Comparison of ENCODE assay signal across 8 mouse cellular contexts in genomic region chr1:92473165-92474041, GRCm38 (mm10). TPM values are rescaled to one million over a fixed set of nuclear protein-coding genes. Genes with fewer than 3 reads are reported as not detected.
A peak's percentile ranks its signal among the peaks of the same experiment; 100 is the strongest.
DNase-seq lines count a peak whose midpoint lies in the region; ATAC-seq lines count a peak whose summit lies in the region.

Gene Ndufa10, minus strand, starts transcription at chr1:92473860.

- peaks cover 12% of the 10 kb centered on the region for H3K4me1 ChIP-seq in intestine, embryonic 14.5 days (replicated peaks; ENCODE audit: control insufficient read depth, insufficient read depth, low read length)

- no peaks in the 10 kb centered on the region for H3K9me3 ChIP-seq in intestine, embryonic 14.5 days (ENCODE audit: control insufficient read depth, low read length)

- peak; percentile 95 for ATAC-seq in intestine, embryonic 14.5 days (replicated peaks; ENCODE audit: low FRiP score, low TSS enrichment, low read depth)

- peak; percentile 97 to 98 for DNase-seq in adrenal gland, adult 18-20 months (ENCODE audit: low spot score in 2 of 2)
- DNase-seq in embryo, embryonic 11 days, result peak; percentile 93
- DNase-seq in gastrocnemius, postnatal 25 days, result peak; percentile 85
- peak; percentile 100 for DNase-seq in intestine, embryonic 14.5 days (ENCODE audit: low spot score)
- DNase-seq in left cerebral cortex, postnatal 14 days (ENCODE audit: low spot score in 2 of 2), result peak; percentile 92 to 94
- peak; percentile 94 for DNase-seq in mesoderm, embryonic 11.5 days (ENCODE audit: low read depth, low spot score)
- DNase-seq in right cerebral cortex, postnatal 36 days (ENCODE audit: low spot score in 2 of 2), result peak; percentile 80 to 88
- DNase-seq in yolk sac, embryonic 10.5 days (ENCODE audit: low spot score), result peak; percentile 92

- H3K36me3 ChIP-seq in intestine, embryonic 14.5 days (ENCODE audit: control insufficient read depth, insufficient read depth, low read length), result peaks cover 25% of the 10 kb centered on the region

- peak within 1 kb of the TSS; percentile 98 for H3K9ac ChIP-seq in intestine, embryonic 14.5 days (ENCODE audit: low read length)

- WGBS in intestine, embryonic 14.5 days, result under 1% methylated on average over 67 of the region's 67 CpGs

- H3K27me3 ChIP-seq in intestine, embryonic 14.5 days (replicated peaks; ENCODE audit: control insufficient read depth, insufficient read depth, low read length), result no peaks in the 10 kb centered on the region

- intact Hi-C loops in left cerebral cortex, postnatal 14 days (cut with DNase I), result no loop called here

- H3K27ac ChIP-seq in intestine, embryonic 14.5 days (ENCODE audit: low read depth), result peak within 1 kb of the TSS; percentile 70

- peak within 1 kb of the TSS; percentile 90 for H3K4me3 ChIP-seq in intestine, embryonic 14.5 days (ENCODE audit: low read depth, low read length)

- peak within 1 kb of the TSS; percentile 75 for H3K4me2 ChIP-seq in intestine, embryonic 14.5 days (ENCODE audit: low read length)

RNA-seq across cellular contexts. Expression of gene Ndufa10, which starts in this region (rescaled TPM):
- total RNA-seq in adrenal gland, adult 18-20 months (2021), result 100 to 1,000 TPM; 352 to 602 TPM
- 100 to 1,000 TPM; 458 to 459 TPM for total RNA-seq in gastrocnemius, postnatal 25 days (2021)
- 312 and 331 TPM in 2 replicates for polyA plus RNA-seq in intestine, embryonic 14.5 days (2014; fragmentation: Nextera tagmentation; extraction: Ambion mirVana)
- 100 to 1,000 TPM; 220 to 227 TPM for total RNA-seq in left cerebral cortex, postnatal 14 days (2021)

Comparison
In these comparisons a context has a peak if more than half of its experiments do, and no peak if none do; other contexts are left out.
1. Peak in every context shown above with its lines: DNase-seq, ATAC-seq, H3K4me3 ChIP-seq and H3K27ac ChIP-seq.